Mouse (Mus musculus) ES-Bruce4 (cell line): Measurements from ENCODE around the gene Calm3.

Experiments used
- CTCF ChIP-seq: IDR thresholded peaks from one replicate; pipeline ENCODE4 v1.8.1; 2011; ENCODE audit warnings: low read depth, low read length
- EP300 ChIP-seq: IDR thresholded peaks from 2 replicates; pipeline ENCODE4 v1.6.1; 2011; ENCODE audit warnings: low read depth, low read length; ENCODE audit not compliant: insufficient read depth
- POLR2A ChIP-seq: IDR thresholded peaks from one replicate; pipeline ENCODE4 v1.8.1; 2011; ENCODE audit warnings: low read length; ENCODE audit not compliant: insufficient read depth

GRCm38 (mm10) chr7:16914453-16915343 is 9.2 kb downstream of the Calm3 start:
- TF ChIP-seq EP300 (no peak), POLR2A (no peak), CTCF (no peak)
